16 mouse cellular contexts compared by ENCODE assay signal in the genomic region with DNA sequence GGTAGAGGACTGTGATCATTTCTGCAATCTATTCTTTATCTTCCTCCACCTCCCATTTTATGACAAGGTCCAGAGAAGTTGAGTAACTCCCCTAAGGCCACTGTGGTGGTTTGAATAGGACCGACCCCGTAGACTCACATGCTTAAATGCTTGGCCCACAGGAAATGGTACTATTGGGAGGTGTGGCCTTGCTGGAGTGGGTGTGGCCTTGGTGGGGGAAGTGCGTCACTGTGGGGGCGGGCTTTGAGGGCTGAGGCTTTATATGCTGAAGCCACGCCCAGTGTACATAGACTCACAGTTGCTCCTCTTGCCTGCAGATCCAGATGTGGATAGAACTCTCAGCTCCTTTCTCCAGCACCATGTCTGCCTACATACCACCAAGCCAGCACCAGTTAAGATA. TPM values are rescaled to one million over a fixed set of nuclear protein-coding genes. Genes with fewer than 3 reads are reported as not detected.
DNase-seq lines count a peak whose midpoint lies in the region; ATAC-seq lines count a peak whose summit lies in the region.
"Had no signal": no experiment of that assay in that cellular context is flagged by ENCODE, and none has a peak within 500 bp of the region (broad histone marks: within the 10 kb centered on the region; RNA-seq: fewer than 3 reads in every experiment).

No protein-coding gene starts in this region.

- ATAC-seq in heart, embryonic 16.5 days (replicated peaks; ENCODE audit: extremely low read depth, insufficient read depth, low FRiP score): no peak
- peak; percentile 21; the same call in 1 of the 2 replicates for ATAC-seq in lung, embryonic 15.5 days (ENCODE audit: borderline replicate concordance, extremely low read depth, low FRiP score, low TSS enrichment)
- ATAC-seq in stomach, embryonic 15.5 days (ENCODE audit: insufficient read depth, low FRiP score, low read depth): peak; percentile 42; the same call in 1 of the 2 replicates
- ATAC-seq: CD4-positive, CD25-positive, alpha-beta regulatory T cell, adult 4 months; midbrain, embryonic 13.5 days had no signal

- H3K9ac ChIP-seq in heart, embryonic 16.5 days (ENCODE audit: low read length): no peak overlapping the region
- H3K9ac ChIP-seq in lung, embryonic 15.5 days: no peak overlapping the region
- no peak overlapping the region for H3K9ac ChIP-seq in stomach, embryonic 15.5 days
- H3K9ac ChIP-seq: forebrain, embryonic 12.5 days; hindbrain, embryonic 12.5 days; midbrain, embryonic 13.5 days had no signal

- H3K4me1 ChIP-seq in heart, embryonic 16.5 days (ENCODE audit: control insufficient read depth, insufficient read depth, low read length): peaks cover 9% of the 10 kb centered on the region
- peaks cover 32% of the 10 kb centered on the region for H3K4me1 ChIP-seq in lung, embryonic 15.5 days
- no peaks in the 10 kb centered on the region for H3K4me1 ChIP-seq in stomach, embryonic 15.5 days
- H3K4me1 ChIP-seq: forebrain, embryonic 12.5 days; hindbrain, embryonic 12.5 days; midbrain, embryonic 13.5 days had no signal

- peak overlapping the region; percentile 75 for H3K27ac ChIP-seq in heart, embryonic 16.5 days (ENCODE audit: low read length)
- peak overlapping the region; percentile 91 for H3K27ac ChIP-seq in lung, embryonic 15.5 days
- H3K27ac ChIP-seq in stomach, embryonic 15.5 days: peak overlapping the region; percentile 57; the same call in 1 of the 2 replicates
- H3K27ac ChIP-seq: forebrain, embryonic 12.5 days; hindbrain, embryonic 12.5 days; midbrain, embryonic 13.5 days had no signal

- no peak overlapping the region for H3K4me2 ChIP-seq in heart, embryonic 16.5 days (ENCODE audit: low read depth, low read length)
- H3K4me2 ChIP-seq in lung, embryonic 15.5 days: no peak overlapping the region
- H3K4me2 ChIP-seq in stomach, embryonic 15.5 days: no peak overlapping the region
- H3K4me2 ChIP-seq: forebrain, embryonic 12.5 days; hindbrain, embryonic 12.5 days; midbrain, embryonic 13.5 days had no signal

- no peaks in the 10 kb centered on the region for H3K36me3 ChIP-seq in heart, embryonic 16.5 days (ENCODE audit: control insufficient read depth, insufficient read depth)
- no peaks in the 10 kb centered on the region for H3K36me3 ChIP-seq in lung, embryonic 15.5 days
- H3K36me3 ChIP-seq in stomach, embryonic 15.5 days: no peaks in the 10 kb centered on the region
- H3K36me3 ChIP-seq: forebrain, embryonic 12.5 days; hindbrain, embryonic 12.5 days; midbrain, embryonic 13.5 days had no signal

- no peak overlapping the region for H3K4me3 ChIP-seq in heart, embryonic 16.5 days (ENCODE audit: low read length)
- no peak overlapping the region for H3K4me3 ChIP-seq in lung, embryonic 15.5 days
- no peak overlapping the region for H3K4me3 ChIP-seq in stomach, embryonic 15.5 days (replicated peaks)
- H3K4me3 ChIP-seq: forebrain, embryonic 12.5 days; hindbrain, embryonic 12.5 days; midbrain, embryonic 13.5 days had no signal

- 85% methylated on average over 5 of the region's 5 CpGs for WGBS in heart, embryonic 16.5 days
- 73% methylated on average over 5 of the region's 5 CpGs for WGBS in lung, embryonic 15.5 days
- WGBS in stomach, embryonic 15.5 days: 85% methylated on average over 5 of the region's 5 CpGs

- DNase-seq in heart, adult 11 months: no peak
- no peak for DNase-seq in lung, postnatal 14 days
- peak; percentile 5 for DNase-seq in induced T-regulatory cell, adult 2 months (ENCODE audit: low read depth)
- no peak for DNase-seq in cerebellum, postnatal 25 days
- no peak for DNase-seq in retina, embryonic 14.5 days (ENCODE audit: low spot score)
- DNase-seq: cerebellum, adult 11-12 months; liver; right cerebral cortex, postnatal 4 days; thymus, postnatal 14 days had no signal

- H3K9me3 ChIP-seq in heart, embryonic 16.5 days (replicated peaks; ENCODE audit: control insufficient read depth, low read length): peaks cover under 1% of the 10 kb centered on the region; the same call in 1 of the 2 replicates
- H3K9me3 ChIP-seq in lung, embryonic 15.5 days: no peaks in the 10 kb centered on the region
- H3K9me3 ChIP-seq in stomach, embryonic 15.5 days: no peaks in the 10 kb centered on the region
- H3K9me3 ChIP-seq: forebrain, embryonic 12.5 days; hindbrain, embryonic 12.5 days; midbrain, embryonic 13.5 days had no signal

- no peaks in the 10 kb centered on the region for H3K27me3 ChIP-seq in heart, embryonic 16.5 days (ENCODE audit: control insufficient read depth, insufficient read depth, low read length)
- no peaks in the 10 kb centered on the region for H3K27me3 ChIP-seq in lung, embryonic 15.5 days
- no peaks in the 10 kb centered on the region for H3K27me3 ChIP-seq in stomach, embryonic 15.5 days (replicated peaks)
- H3K27me3 ChIP-seq: forebrain, embryonic 12.5 days; hindbrain, embryonic 12.5 days; midbrain, embryonic 13.5 days had no signal

RNA-seq across cellular contexts. Expression of a gene that starts 51.9 kb away (rescaled TPM):
- polyA plus RNA-seq in heart, embryonic 16.5 days (2015; fragmentation: Nextera tagmentation; extraction: Ambion mirVana): 1.2 and 1.4 TPM in 2 replicates
- polyA plus RNA-seq in lung, embryonic 15.5 days (2015; fragmentation: Nextera tagmentation; extraction: Ambion mirVana): 0.93 and 1.3 TPM in 2 replicates
- polyA plus RNA-seq in stomach, embryonic 15.5 days (2015; fragmentation: Nextera tagmentation; extraction: Ambion mirVana): 3.5 TPM in 2 replicates
- polyA plus RNA-seq: CD4-positive, CD25-positive, alpha-beta regulatory T cell, adult 4 months had no signal

RNA-seq across cellular contexts. Expression of a gene that starts 57.5 kb away (rescaled TPM):
- polyA plus RNA-seq in heart, embryonic 16.5 days (2015; fragmentation: Nextera tagmentation; extraction: Ambion mirVana): 0.26 and 0.32 TPM in 2 replicates
- polyA plus RNA-seq in lung, embryonic 15.5 days (2015; fragmentation: Nextera tagmentation; extraction: Ambion mirVana): 1.1 and 1.3 TPM in 2 replicates
- polyA plus RNA-seq in stomach, embryonic 15.5 days (2015; fragmentation: Nextera tagmentation; extraction: Ambion mirVana): 1.2 and 1.4 TPM in 2 replicates
